Mouse (Mus musculus) adrenal gland, adult 8-10 months (tissue): ENCODE results near the gene Gm37240. TPM values are rescaled to one million over a fixed set of nuclear protein-coding genes. Genes with fewer than 3 reads are reported as not detected.
A peak's percentile ranks its signal among the peaks of the same experiment; 100 is the strongest.

Experiments
- DNase-seq: peaks from one replicate; pipeline ENCODE4 v3.0.0; 2022
- total RNA-seq, 4 experiments: library from RNA; stranded (reverse); gene quantifications; 2 replicates each; pipeline ENCODE4 v1.2.4; 2022

Gene Gm37240
- total RNA-seq, 4 experiments from 2014 or later = 5.4 to 9.8 (median 7.2) TPM

- DNase-seq = no peak
Measured at GRCm38 (mm10) chr3:85391756-85392155, 495.6 kb downstream of the Gm37240 start.

- no peak for DNase-seq
Measured at GRCm38 (mm10) chr3:85391111-85391510, 496.2 kb downstream of the Gm37240 start.

DNA sequence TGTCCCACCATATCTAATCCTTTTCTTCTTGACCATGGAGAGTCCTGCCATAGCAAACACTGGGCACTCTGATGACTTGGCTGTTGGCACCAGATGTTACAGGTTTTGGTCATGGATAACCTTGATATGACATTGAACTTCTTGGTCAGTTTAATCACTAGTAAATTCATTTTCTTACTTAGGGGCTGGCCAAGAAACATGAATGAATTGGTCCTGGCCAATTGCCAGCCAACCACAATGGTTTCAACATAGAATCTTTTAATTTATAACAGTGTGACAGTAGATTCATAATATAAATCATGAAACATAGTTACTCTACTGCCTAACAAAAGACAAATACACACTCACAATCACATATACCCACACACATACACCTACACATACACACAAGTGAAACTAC is 501.9 kb downstream of the Gm37240 start:
- DNase-seq = peak; percentile 37

GRCm38 (mm10) chr3:85383330-85383729 is 504.0 kb downstream of the Gm37240 start:
- no peak for DNase-seq

DNA sequence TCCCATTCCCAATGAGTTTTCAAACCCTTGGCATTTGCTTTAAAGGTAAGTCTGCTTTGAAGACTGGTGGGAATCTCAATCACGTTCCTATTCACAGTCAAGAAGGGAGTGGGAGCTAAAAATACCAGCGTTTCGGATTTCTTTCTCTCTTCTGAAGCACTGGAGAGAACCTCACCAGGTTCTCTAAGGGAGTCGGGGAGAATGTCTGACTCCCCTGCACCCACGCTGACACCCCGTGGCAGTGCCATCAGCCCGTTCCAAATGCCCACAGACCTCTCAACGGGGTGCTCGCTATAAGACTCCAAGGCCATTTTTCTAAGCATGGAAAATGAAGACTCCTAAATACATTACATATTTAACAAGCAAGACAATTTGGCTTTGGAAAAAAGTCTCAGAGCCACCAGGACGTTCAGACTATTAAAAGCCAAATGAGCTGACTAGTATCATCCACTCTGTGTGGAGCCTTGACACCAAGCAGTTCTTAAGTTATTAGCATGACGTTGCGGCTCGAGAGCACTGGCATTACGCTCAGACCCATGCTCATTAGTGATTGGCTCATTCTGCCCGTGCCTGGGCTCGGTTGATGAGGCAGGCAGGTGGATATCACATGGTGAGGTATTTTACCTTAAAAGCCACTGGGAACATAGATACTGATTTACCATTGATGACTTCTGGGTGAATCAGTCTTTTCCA is 508.5 kb downstream of the Gm37240 start:
- no peak for DNase-seq

- peak; percentile 10 for DNase-seq
Measured at GRCm38 (mm10) chr3:85377946-85378702, 509.2 kb downstream of the Gm37240 start.

- no peak for DNase-seq
Measured at GRCm38 (mm10) chr3:85377505-85377904, 509.8 kb downstream of the Gm37240 start.

DNA sequence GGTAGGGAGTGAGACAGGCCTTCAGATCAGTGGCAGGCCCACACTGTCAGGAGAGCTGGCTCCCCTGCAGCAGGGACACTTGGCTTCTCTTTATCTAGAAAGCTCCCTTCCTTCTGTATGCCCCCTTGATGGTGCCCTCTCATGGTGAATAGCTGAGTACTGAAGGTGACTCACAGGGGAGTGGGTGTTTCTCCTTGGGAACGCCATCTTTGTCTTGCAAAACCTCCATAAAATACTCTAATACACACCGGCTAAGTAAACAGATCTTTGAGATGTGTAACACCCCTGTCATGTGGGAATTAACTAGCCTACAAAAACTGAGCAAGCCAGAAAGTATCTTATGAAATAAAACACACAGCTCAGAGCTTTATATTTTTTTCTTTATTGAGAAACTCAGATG is 510.8 kb downstream of the Gm37240 start:
- DNase-seq = no peak

GRCm38 (mm10) chr3:85373039-85373438 is 514.3 kb downstream of the Gm37240 start:
- no peak for DNase-seq

DNA sequence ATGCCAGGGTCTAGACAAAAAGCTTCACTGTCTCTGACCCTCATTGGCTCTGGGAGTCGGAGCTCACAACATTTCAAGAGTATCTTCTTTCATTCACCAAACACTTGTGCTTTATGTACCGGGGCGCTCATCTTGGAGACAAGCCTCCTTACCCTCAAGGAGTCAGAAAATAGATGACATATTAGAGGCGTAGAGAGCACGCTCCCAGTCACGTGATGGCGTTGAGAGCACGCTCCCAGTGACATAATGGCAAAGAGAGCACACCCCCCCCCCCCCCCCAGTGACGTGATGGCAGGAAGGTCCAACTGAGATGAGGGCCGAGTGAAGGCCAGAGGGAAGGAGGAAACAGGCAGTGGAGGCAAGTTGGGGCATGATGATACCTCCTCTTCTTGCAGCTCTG is 517.5 kb downstream of the Gm37240 start:
- no peak for DNase-seq

DNA sequence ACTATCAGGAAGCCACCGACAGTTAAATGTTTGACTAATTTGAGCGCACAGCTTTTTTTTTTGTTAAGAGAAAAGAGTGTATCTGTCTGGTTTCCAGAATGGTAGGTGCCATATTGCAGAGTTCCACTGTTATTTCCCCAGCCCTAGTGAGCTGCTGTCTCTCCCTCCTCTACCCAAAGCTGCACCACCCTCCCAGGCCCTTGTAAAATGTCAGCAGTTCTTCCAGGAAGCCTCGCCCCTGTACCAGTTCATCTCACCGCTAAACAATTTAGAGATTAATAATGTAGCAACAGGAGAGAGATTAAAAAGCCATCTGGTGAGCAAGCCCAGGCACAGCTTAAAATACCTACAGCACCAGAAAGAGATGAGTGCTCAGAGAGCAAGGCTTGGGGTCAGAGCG is 518.2 kb downstream of the Gm37240 start:
- no peak for DNase-seq

GRCm38 (mm10) chr3:85368354-85369120 is 518.8 kb downstream of the Gm37240 start:
- DNase-seq = no peak

- DNase-seq = no peak
Measured at GRCm38 (mm10) chr3:85364591-85365343, 522.6 kb downstream of the Gm37240 start.

DNA sequence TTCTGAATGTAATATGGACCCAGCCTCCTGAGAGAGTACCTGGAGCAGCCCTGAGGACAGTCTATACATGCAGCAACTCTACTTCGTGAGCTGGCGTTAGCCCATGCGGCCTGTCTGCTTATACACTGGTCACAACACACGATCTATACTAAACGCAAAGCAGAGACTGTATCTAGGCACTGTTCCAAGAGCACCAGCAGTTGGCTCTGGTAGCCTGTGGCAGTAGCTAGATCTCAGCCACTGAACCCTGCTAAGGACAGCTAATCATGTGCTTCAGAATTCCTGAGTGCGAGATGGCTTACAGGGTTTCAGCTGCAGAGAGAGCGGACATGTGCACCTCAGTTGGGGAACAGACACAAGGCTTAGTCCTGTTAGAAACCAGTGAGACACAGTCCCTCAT is 524.4 kb downstream of the Gm37240 start:
- no peak for DNase-seq

DNA sequence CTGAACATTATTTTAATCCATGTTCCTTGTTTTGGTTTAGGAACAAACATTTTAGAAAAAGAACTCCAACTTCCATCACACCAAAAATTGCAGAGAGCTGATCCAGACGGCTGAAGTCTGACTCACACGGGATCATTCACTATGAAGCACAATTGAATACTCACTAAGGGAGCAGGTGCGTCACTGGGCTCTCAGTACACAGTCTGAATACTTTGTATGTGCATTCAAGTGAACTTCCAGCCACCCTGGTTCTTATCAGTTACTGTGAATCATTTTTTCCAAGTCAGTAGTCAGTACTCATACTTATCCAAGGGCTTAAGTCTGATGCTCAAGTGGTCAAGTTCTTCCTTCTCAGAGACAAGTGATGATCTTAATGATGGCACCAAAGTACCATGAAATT is 530.9 kb downstream of the Gm37240 start:
- no peak for DNase-seq

GRCm38 (mm10) chr3:85348021-85348420 is 539.3 kb downstream of the Gm37240 start:
- DNase-seq = no peak

- no peak for DNase-seq
Measured at GRCm38 (mm10) chr3:85341103-85341860, 546.0 kb downstream of the Gm37240 start.

DNA sequence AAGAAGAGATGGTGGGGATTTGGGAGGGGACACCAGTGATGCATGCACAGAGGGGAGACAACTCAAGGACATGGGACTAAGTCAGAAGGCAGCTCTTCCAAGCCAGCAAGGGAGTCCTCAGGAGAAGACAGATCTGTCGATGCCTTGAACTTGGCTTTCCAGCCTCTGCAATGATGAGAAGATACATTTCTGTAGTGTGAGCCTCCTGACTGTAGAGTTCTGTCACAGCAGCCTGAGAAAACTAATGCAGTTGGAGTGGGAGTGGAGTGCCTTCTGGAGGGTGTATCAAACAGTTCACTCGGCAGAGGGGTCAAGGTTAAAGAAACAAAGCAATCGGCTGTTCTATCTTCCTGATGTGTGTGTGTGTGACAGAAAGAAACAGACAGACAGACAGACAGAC is 546.8 kb downstream of the Gm37240 start:
- DNase-seq = no peak

GRCm38 (mm10) chr3:85339926-85340325 is 547.4 kb downstream of the Gm37240 start:
- no peak for DNase-seq

DNA sequence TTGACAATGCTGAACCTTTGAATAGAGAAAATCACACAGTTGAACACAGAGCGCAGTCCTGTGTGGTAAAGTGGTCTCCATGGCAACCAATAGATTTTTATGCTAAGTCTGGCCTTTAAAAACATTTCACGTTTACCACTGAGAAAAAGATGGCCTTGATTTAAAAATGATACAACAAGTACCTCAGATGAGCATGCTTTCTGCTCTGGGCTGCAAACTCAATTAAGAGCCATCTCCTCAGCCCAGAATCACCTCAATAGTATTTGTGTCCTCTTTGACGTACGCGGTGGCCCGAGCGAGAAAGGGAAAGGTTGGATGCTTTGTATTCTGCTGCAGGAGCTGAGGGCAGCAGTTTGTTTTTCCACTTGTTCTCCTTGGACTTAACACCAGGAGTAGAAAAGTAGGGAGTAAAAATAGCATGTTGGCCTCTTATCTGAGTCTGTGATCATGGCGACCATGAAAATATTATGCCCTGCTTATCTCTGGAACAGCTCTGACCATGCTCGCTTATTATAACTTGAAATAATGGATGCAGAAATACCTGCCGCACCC is 548.0 kb downstream of the Gm37240 start:
- DNase-seq = peak; percentile 19

DNA sequence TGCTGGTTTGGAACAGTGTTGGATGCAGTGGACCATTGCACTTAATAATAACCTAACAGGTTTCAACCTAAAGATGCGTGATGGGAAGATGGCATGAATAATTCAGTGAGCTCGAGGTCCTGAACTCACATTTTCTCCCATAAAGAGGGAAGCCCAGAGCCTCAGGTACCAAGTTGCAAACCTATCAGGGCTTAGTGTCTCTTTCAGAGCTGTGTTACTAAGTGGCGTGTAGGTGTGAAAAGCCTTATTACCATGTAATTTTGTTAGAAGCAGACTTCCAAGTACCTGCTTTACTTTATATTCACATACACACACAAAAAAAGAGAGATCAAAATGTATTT is 548.6 kb downstream of the Gm37240 start:
- no peak for DNase-seq
